Mouse (Mus musculus): ENCODE data around the gene Ptprb.

- no peak for TF ChIP-seq TAL1 (IDR thresholded peaks at IDR 0.05; ENCODE audit: low read length)
- TF ChIP-seq GATA1 (IDR thresholded peaks at IDR 0.05; ENCODE audit: low read length), result no peak
Observed at GRCm38 (mm10) chr10:116291153-116291755, 15.9 kb downstream of the Ptprb start.
